Mouse (Mus musculus) heart, embryonic 15.5 days (tissue): Measurements from ENCODE around the gene Cdk5r1. TPM values are rescaled to one million over a fixed set of nuclear protein-coding genes. Genes with fewer than 3 reads are reported as not detected.
A peak's percentile ranks its signal among the peaks of the same experiment; 100 is the strongest.

ENCODE experiments used
- ATAC-seq: fragments of 200-750 bp; cut with Nextera tagmentation; replicated peaks from 2 replicates; pipeline ENCODE4 v1.8.0; 2017; ENCODE audit warnings: low read depth, moderate TSS enrichment; ENCODE audit not compliant: insufficient number of reproducible peaks, insufficient read depth, low FRiP score
- H3K27ac ChIP-seq: fragments of 300-500 bp; sonication (generic); 2 replicates; pipeline ENCODE4 v1.5.1; 2015; ENCODE audit warnings: mild to moderate bottlenecking, inconsistent platforms
- H3K27me3 ChIP-seq: fragments of 300-500 bp; sonication (generic); 2 replicates; pipeline ENCODE4 v1.6.1; 2015; ENCODE audit warnings: inconsistent platforms
- H3K36me3 ChIP-seq: fragments of 300-500 bp; sonication (generic); 2 replicates; pipeline ENCODE4 v1.6.1; 2015; ENCODE audit warnings: mild to moderate bottlenecking, inconsistent platforms
- H3K4me1 ChIP-seq: fragments of 300-500 bp; sonication (generic); replicated peaks from 2 replicates; pipeline ENCODE4 v1.6.1; 2015; ENCODE audit warnings: inconsistent platforms
- H3K4me2 ChIP-seq: fragments of 300-500 bp; sonication (generic); 2 replicates; pipeline ENCODE4 v1.6.1; 2015; ENCODE audit warnings: inconsistent platforms, mild to moderate bottlenecking, moderate library complexity
- H3K4me3 ChIP-seq: fragments of 300-500 bp; sonication (generic); 2 replicates; pipeline ENCODE4 v1.5.1; 2015; ENCODE audit warnings: mild to moderate bottlenecking, inconsistent platforms
- H3K9ac ChIP-seq: fragments of 300-500 bp; sonication (generic); 2 replicates; pipeline ENCODE4 v1.6.1; 2015; ENCODE audit warnings: mild to moderate bottlenecking, inconsistent platforms
- H3K9me3 ChIP-seq: fragments of 300-500 bp; sonication (generic); replicated peaks from 2 replicates; pipeline ENCODE4 v1.6.1; 2016; ENCODE audit warnings: inconsistent platforms
- WGBS: fragments of 180-500 bp; shearing (Covaris S2); methylation state at CpG from one replicate; pipeline ENCODE4 v1.1.7; 2015; ENCODE audit warnings: mixed read lengths; 5-methylcytosine and 5-hydroxymethylcytosine counted together
- polyA plus RNA-seq: library from polyadenylated mRNA; unstranded; fragments of >200 nt; fragmentation: Nextera tagmentation; extraction: Ambion mirVana; gene quantifications from 2 replicates; pipeline ENCODE4 v1.2.1, GENCODE M21; 2015

Cdk5r1 gene
- polyA plus RNA-seq, 1 experiment from 2014 or later = 0.37 TPM

- H3K4me3 ChIP-seq = no peak overlapping the region
- H3K4me1 ChIP-seq = peaks cover 24% of the 10 kb centered on the region
- no peaks in the 10 kb centered on the region for H3K9me3 ChIP-seq
- no peak for ATAC-seq
- no peak overlapping the region for H3K9ac ChIP-seq
- 84% methylated on average over 10 of the region's 10 CpGs for WGBS
- H3K27ac ChIP-seq = no peak overlapping the region
- peaks cover 14% of the 10 kb centered on the region; the same call in 1 of the 2 replicates for H3K27me3 ChIP-seq
- no peaks in the 10 kb centered on the region for H3K36me3 ChIP-seq
- H3K4me2 ChIP-seq = no peak overlapping the region
Measured at GRCm38 (mm10) chr11:80482347-80482746, 5.5 kb downstream of the Cdk5r1 start.

DNA sequence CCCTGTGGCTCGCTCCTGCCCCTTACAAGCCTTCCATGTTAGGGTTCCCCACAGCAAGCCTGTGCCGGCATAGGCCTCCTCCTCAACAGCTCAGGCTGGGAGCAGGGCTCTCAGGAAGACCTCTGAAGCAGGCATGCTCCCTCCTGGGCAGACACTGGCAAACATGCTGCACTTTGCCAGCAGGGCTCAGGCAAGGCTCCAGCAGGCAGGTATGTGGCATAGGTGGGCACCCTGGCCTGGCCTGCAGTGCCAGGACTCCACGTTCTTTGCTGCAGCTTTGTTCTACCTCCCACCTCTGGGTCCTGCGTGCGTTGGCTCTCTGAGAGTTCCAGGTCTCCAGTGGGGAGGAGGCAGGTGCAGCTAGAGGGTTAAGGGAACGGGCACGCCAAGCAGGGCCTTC is 6.1 kb downstream of the Cdk5r1 start:
- no peak overlapping the region for H3K4me2 ChIP-seq
- H3K27me3 ChIP-seq = peaks cover 11% of the 10 kb centered on the region; the same call in 1 of the 2 replicates
- no peak for ATAC-seq
- WGBS = 84% methylated on average over 7 of the region's 7 CpGs
- H3K4me3 ChIP-seq = no peak overlapping the region
- H3K27ac ChIP-seq = no peak overlapping the region
- peaks cover 18% of the 10 kb centered on the region for H3K4me1 ChIP-seq
- H3K36me3 ChIP-seq = no peaks in the 10 kb centered on the region
- H3K9me3 ChIP-seq = no peaks in the 10 kb centered on the region
- H3K9ac ChIP-seq = no peak overlapping the region

DNA sequence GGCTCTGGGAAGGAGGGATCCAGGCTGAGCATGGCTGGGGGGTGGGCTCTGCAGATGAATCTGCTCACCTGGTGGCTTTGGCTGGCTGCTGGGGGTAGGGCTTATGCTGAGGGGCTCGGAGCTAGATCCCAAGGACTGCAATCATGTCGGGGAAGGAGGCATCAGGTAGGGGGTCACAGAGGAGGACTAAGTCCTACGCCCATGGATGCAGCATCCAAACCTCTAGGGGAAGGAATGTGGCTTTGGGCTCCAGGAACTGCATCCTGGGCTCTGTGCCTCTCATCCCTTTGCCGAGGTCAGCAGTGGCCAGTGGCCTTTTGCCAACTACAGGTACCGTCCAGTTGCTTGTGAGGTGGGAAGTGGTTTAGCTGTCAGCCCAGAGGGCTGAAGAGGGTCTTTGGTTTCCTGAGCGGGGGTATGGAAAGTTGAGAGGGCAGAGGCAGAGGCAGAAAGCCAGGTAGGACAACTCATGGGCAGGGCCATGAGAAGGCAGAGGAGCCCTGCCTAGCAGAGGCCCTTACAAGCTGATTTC is 6.8 kb downstream of the Cdk5r1 start:
- Histone ChIP-seq H3K27ac (no peak overlapping the region), H3K9me3 (no peaks in the 10 kb centered on the region), H3K4me3 (no peak overlapping the region), H3K4me1 (peaks cover 16% of the 10 kb centered on the region), H3K9ac (no peak overlapping the region), H3K27me3 (peaks cover 6% of the 10 kb centered on the region; the same call in 1 of the 2 replicates), H3K4me2 (no peak overlapping the region), H3K36me3 (no peaks in the 10 kb centered on the region)
- ATAC-seq = no peak
- WGBS = 68% methylated on average over 6 of the region's 6 CpGs

DNA sequence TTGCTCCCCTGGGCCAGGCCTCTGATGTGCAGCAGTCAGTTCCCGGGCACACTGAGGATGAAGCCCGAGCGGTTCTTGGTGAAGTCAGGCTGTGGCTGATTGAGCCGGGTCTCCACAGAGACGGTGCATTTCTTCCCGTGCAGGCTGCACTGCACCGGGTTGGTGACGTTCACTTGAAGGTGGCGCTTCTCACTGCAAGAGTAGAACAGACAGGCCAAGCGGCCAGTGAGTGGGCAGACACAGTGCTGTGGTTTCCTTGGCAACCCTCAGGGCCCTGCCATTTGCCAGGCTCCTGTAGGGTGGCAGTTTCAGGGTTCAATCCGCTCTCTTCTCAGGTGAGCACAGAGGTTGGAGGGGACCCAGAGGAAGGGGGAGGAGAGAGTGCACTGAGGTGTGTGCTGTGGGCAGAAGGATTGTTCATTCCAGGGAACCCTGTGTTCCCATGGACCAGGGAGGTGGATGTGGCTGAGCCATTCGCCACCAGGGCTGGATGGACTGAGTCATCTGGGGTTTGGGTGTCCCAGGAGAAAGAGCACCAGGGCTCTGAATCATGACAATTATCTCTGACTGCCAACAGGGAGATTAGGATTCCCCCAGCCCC is 7.5 kb downstream of the Cdk5r1 start:
- no peak overlapping the region for H3K4me2 ChIP-seq
- H3K9ac ChIP-seq = no peak overlapping the region
- H3K9me3 ChIP-seq = no peaks in the 10 kb centered on the region
- 66% methylated on average over 12 of the region's 12 CpGs for WGBS
- H3K27ac ChIP-seq = no peak overlapping the region
- peaks cover 22% of the 10 kb centered on the region for H3K4me1 ChIP-seq
- no peak overlapping the region for H3K4me3 ChIP-seq
- no peak for ATAC-seq
- no peaks in the 10 kb centered on the region for H3K36me3 ChIP-seq
- 0 out of 2 replicates have a peak, but pooled peaks cover 2% of the 10 kb centered on the region for H3K27me3 ChIP-seq

GRCm38 (mm10) chr11:80485120-80485551 is 8.3 kb downstream of the Cdk5r1 start:
- H3K9ac ChIP-seq = 0 out of 2 replicates have a peak overlapping the region, but pooled peaks have one; percentile 5
- ATAC-seq = no peak
- no peak overlapping the region for H3K4me3 ChIP-seq
- 77% methylated on average over 9 of the region's 9 CpGs for WGBS
- H3K4me1 ChIP-seq = peaks cover 27% of the 10 kb centered on the region
- H3K9me3 ChIP-seq = no peaks in the 10 kb centered on the region
- H3K4me2 ChIP-seq = no peak overlapping the region
- H3K36me3 ChIP-seq = no peaks in the 10 kb centered on the region
- H3K27ac ChIP-seq = no peak overlapping the region
- 0 out of 2 replicates have a peak, but pooled peaks cover 2% of the 10 kb centered on the region for H3K27me3 ChIP-seq

GRCm38 (mm10) chr11:80485622-80486206 is 8.9 kb downstream of the Cdk5r1 start:
- 0 out of 2 replicates have a peak, but pooled peaks cover 2% of the 10 kb centered on the region for H3K27me3 ChIP-seq
- WGBS = 56% methylated on average over 10 of the region's 10 CpGs
- peaks cover 28% of the 10 kb centered on the region for H3K4me1 ChIP-seq
- H3K27ac ChIP-seq = no peak overlapping the region
- no peaks in the 10 kb centered on the region for H3K9me3 ChIP-seq
- H3K36me3 ChIP-seq = no peaks in the 10 kb centered on the region
- ATAC-seq = no peak
- 0 out of 2 replicates have a peak overlapping the region, but pooled peaks have one; percentile 5 for H3K9ac ChIP-seq
- H3K4me2 ChIP-seq = no peak overlapping the region
- no peak overlapping the region for H3K4me3 ChIP-seq

DNA sequence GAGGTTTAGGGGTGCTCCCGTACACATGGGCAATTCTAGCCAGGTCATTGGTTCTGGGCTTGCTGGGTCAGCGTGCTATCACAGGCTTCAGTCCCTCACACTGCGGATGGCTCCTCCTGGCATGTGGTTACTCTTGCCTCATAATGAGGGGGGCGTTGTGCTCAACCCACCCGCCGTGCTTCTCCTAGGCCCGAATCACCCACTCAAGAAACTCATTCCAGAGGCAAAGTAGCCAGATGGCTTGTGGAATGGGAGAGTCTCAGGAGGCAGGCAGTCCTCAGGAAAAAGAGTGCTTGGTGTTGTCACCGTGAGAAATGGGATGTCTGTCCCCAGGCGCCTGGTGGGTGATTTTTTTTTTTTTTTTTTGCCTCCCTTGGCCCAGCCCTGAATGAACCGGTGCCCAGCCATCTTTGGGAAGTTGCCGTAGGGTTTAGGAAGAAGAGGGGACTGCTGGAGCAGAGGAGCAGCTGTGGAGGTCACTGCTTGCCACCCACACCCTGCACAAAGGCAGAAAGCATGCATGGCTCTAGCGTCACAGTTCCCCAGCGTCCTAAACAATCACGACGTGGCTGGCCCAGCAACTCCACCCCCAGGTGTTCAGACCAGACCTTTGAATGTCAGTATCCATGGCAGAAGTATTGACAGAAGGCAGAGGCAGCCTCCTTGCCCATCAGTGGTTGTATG is 11.2 kb downstream of the Cdk5r1 start:
- Histone ChIP-seq H3K27me3 (0 out of 2 replicates have a peak, but pooled peaks cover 1% of the 10 kb centered on the region), H3K4me2 (no peak overlapping the region), H3K4me1 (peaks cover 39% of the 10 kb centered on the region), H3K36me3 (no peaks in the 10 kb centered on the region), H3K27ac (no peak overlapping the region), H3K9me3 (no peaks in the 10 kb centered on the region), H3K4me3 (no peak overlapping the region), H3K9ac (no peak overlapping the region)
- 82% methylated on average over 15 of the region's 15 CpGs for WGBS
- ATAC-seq = no peak

DNA sequence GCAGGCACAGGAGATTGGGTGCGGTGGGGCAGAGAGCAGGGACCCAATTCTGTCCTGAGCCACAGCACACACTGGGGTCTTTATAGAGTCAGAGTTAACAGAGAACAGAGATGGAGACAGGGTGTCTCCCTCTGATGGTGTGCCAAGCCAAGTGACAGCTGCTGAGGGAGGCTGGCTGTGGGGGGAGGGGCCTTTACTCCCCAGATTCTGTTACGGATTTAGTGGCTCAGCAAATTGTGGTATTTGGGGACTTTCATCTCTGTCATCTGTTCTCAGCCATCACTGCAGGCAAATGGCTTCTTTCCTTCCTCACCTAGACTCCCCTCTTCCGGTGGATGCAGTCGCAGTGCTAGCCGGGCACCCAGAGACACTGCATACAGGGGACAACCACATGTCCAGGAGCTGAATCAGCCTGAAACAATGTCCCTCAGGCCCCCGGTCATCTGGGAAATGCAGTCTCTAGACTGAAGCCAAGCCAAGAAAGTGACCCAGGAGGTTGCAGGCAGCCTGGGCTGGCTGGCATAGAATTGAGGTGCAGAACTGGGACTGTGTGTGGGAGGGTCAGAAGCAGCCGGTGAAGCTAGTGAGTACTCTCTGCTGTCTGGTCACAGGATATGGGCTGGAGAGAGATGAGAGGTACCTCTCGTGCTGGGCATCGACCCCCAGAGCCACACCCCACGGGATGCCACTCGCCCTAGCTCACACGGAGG is 12.5 kb downstream of the Cdk5r1 start:
- WGBS = 49% methylated on average over 12 of the region's 12 CpGs
- Histone ChIP-seq H3K4me2 (no peak overlapping the region), H3K27me3 (no peaks in the 10 kb centered on the region), H3K9me3 (no peaks in the 10 kb centered on the region), H3K27ac (no peak overlapping the region), H3K36me3 (no peaks in the 10 kb centered on the region), H3K4me1 (peaks cover 39% of the 10 kb centered on the region), H3K9ac (no peak overlapping the region), H3K4me3 (no peak overlapping the region)
- ATAC-seq = no peak

- H3K9me3 ChIP-seq = no peaks in the 10 kb centered on the region
- WGBS = 45% methylated on average over 5 of the region's 5 CpGs
- no peaks in the 10 kb centered on the region for H3K27me3 ChIP-seq
- H3K4me1 ChIP-seq = peaks cover 39% of the 10 kb centered on the region
- no peak overlapping the region for H3K4me2 ChIP-seq
- ATAC-seq = no peak
- no peak overlapping the region for H3K4me3 ChIP-seq
- no peak overlapping the region for H3K27ac ChIP-seq
- no peak overlapping the region for H3K9ac ChIP-seq
- H3K36me3 ChIP-seq = no peaks in the 10 kb centered on the region
Measured at GRCm38 (mm10) chr11:80489882-80490196, 13.0 kb downstream of the Cdk5r1 start.

- WGBS = 46% methylated on average over 10 of the region's 10 CpGs
- Histone ChIP-seq H3K27ac (no peak overlapping the region), H3K4me1 (peaks cover 32% of the 10 kb centered on the region), H3K4me3 (no peak overlapping the region), H3K36me3 (no peaks in the 10 kb centered on the region), H3K9ac (no peak overlapping the region), H3K27me3 (no peaks in the 10 kb centered on the region), H3K4me2 (no peak overlapping the region), H3K9me3 (no peaks in the 10 kb centered on the region)
- ATAC-seq = peak; percentile 29; the same call in 1 of the 2 replicates
Measured at GRCm38 (mm10) chr11:80490831-80491230, 14.0 kb downstream of the Cdk5r1 start.

GRCm38 (mm10) chr11:80493186-80493585 is 16.4 kb downstream of the Cdk5r1 start:
- Histone ChIP-seq H3K4me1 (peaks cover 33% of the 10 kb centered on the region), H3K9ac (no peak overlapping the region), H3K36me3 (no peaks in the 10 kb centered on the region), H3K4me3 (no peak overlapping the region), H3K9me3 (no peaks in the 10 kb centered on the region), H3K27me3 (no peaks in the 10 kb centered on the region), H3K4me2 (no peak overlapping the region), H3K27ac (no peak overlapping the region)
- WGBS = 89% methylated on average over 5 of the region's 5 CpGs
- no peak for ATAC-seq
